ENCODE assay signal across 16 mouse cellular contexts in the genomic region with DNA sequence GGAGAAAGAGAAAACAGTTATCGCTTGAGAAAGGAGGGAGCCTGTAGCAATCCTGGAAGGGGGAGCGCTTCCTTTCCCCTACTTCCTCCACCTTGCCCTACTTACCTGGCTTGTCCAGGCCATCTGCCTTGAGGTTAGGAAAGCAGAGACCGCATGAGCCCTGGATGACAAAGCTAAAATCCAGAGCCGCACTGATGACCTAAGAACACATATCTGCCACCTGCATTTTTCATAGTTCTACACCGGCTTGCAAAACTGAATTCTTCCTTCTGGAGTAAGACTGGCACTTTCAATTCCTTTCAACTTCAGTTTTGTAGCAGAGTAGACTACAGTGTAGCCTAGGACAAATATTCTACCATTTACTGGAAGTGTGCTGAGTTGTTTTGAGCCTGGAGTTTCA. TPM values are rescaled to one million over a fixed set of nuclear protein-coding genes. Genes with fewer than 3 reads are reported as not detected.
DNase-seq lines count a peak whose midpoint lies in the region; ATAC-seq and TF ChIP-seq lines count a peak whose summit lies in the region.
"Had no signal": no experiment of that assay in that cellular context is flagged by ENCODE, and none has a peak within 500 bp of the region (broad histone marks: within the 10 kb centered on the region; RNA-seq: fewer than 3 reads in every experiment).

No protein-coding gene starts in this region.

- H3K27ac ChIP-seq in heart, embryonic 16.5 days (ENCODE audit: low read length) = no peak overlapping the region
- H3K27ac ChIP-seq in testis, adult 2 months (ENCODE audit: control insufficient read depth, insufficient read depth, low read depth, low read length) = no peak overlapping the region
- H3K27ac ChIP-seq in limb, embryonic 12.5 days = no peak overlapping the region
- peak overlapping the region; percentile 96 for H3K27ac ChIP-seq in stomach, postnatal 0 days (replicated peaks)

- peak overlapping the region; percentile 92; the same call in 1 of the 2 replicates for H3K4me2 ChIP-seq in heart, embryonic 16.5 days (ENCODE audit: low read depth, low read length)
- H3K4me2 ChIP-seq in limb, embryonic 12.5 days = peak overlapping the region; percentile 90; the same call in 1 of the 2 replicates
- no peak overlapping the region for H3K4me2 ChIP-seq in stomach, postnatal 0 days (replicated peaks; ENCODE audit: low read depth)

- H3K27me3 ChIP-seq in heart, embryonic 16.5 days (ENCODE audit: control insufficient read depth, insufficient read depth, low read length) = no peaks in the 10 kb centered on the region
- H3K27me3 ChIP-seq in testis, adult 2 months (ENCODE audit: control insufficient read depth, insufficient read depth, low read length) = no peaks in the 10 kb centered on the region
- H3K27me3 ChIP-seq in limb, embryonic 12.5 days = no peaks in the 10 kb centered on the region
- H3K27me3 ChIP-seq in stomach, postnatal 0 days (ENCODE audit: control insufficient read depth, insufficient read depth, low read length) = no peaks in the 10 kb centered on the region

- no peak for TF ChIP-seq EP300 in stomach, postnatal 0 days (optimal IDR thresholded peaks at IDR 0.05)

- peaks cover 23% of the 10 kb centered on the region for H3K4me1 ChIP-seq in heart, embryonic 16.5 days (ENCODE audit: control insufficient read depth, insufficient read depth, low read length)
- H3K4me1 ChIP-seq in testis, adult 2 months (ENCODE audit: control insufficient read depth, insufficient read depth, low read length) = peaks cover 12% of the 10 kb centered on the region
- peaks cover 27% of the 10 kb centered on the region for H3K4me1 ChIP-seq in limb, embryonic 12.5 days (replicated peaks)
- H3K4me1 ChIP-seq in stomach, postnatal 0 days (replicated peaks; ENCODE audit: control insufficient read depth, insufficient read depth) = peaks cover 4% of the 10 kb centered on the region; the same call in 1 of the 2 replicates

- peaks cover 5% of the 10 kb centered on the region; the same call in 1 of the 2 replicates for H3K36me3 ChIP-seq in heart, embryonic 16.5 days (ENCODE audit: control insufficient read depth, insufficient read depth)
- H3K36me3 ChIP-seq in testis, adult 2 months (ENCODE audit: control insufficient read depth, insufficient read depth, low read length) = peaks cover 1% of the 10 kb centered on the region; the same call in 1 of the 2 replicates
- H3K36me3 ChIP-seq in limb, embryonic 12.5 days = peaks cover 17% of the 10 kb centered on the region
- H3K36me3 ChIP-seq in stomach, postnatal 0 days (ENCODE audit: control insufficient read depth, insufficient read depth, low read length) = 0 out of 2 replicates have a peak, but pooled peaks cover 5% of the 10 kb centered on the region

- WGBS in heart, embryonic 16.5 days = 84% methylated on average over 5 of the region's 5 CpGs
- 83% methylated on average over 5 of the region's 5 CpGs for WGBS in limb, embryonic 12.5 days
- 82% methylated on average over 5 of the region's 5 CpGs for WGBS in stomach, postnatal 0 days

- DNase-seq in heart, postnatal 4 days = no peak
- no peak for DNase-seq in testis, postnatal 10 days (ENCODE audit: low spot score)
- no peak for DNase-seq in stomach, postnatal 0 days (ENCODE audit: low spot score)
- no peak for DNase-seq in cerebellum, adult 18-20 months
- no peak for DNase-seq in layer of hippocampus, adult 9-11 months
- DNase-seq: cerebellum, adult 11-12 months; gastrocnemius, postnatal 14 days; kidney, adult 2 months; thymus, postnatal 4 days had no signal

- no peak overlapping the region for H3K4me3 ChIP-seq in heart, embryonic 16.5 days (ENCODE audit: low read length)
- H3K4me3 ChIP-seq in testis, adult 2 months (ENCODE audit: control insufficient read depth, low read depth, low read length) = peak overlapping the region; percentile 87
- H3K4me3 ChIP-seq in limb, embryonic 12.5 days (replicated peaks) = no peak overlapping the region
- H3K4me3 ChIP-seq in stomach, postnatal 0 days (ENCODE audit: low read depth, low read length) = no peak overlapping the region

- no peak for TF ChIP-seq POLR2A in testis, adult 2 months (IDR thresholded peaks at IDR 0.05; ENCODE audit: control insufficient read depth, low read depth, low read length)

- no peak for TF ChIP-seq CTCF in testis, adult 2 months (IDR thresholded peaks at IDR 0.05; ENCODE audit: control insufficient read depth, insufficient read depth, insufficient replicate concordance, low read depth, low read length)
- no peak for TF ChIP-seq CTCF in stomach, postnatal 0 days (IDR thresholded peaks at IDR 0.05; ENCODE audit: low read depth)

- H3K9me3 ChIP-seq in heart, embryonic 16.5 days (replicated peaks; ENCODE audit: control insufficient read depth, low read length) = no peaks in the 10 kb centered on the region
- H3K9me3 ChIP-seq in limb, embryonic 12.5 days = no peaks in the 10 kb centered on the region
- H3K9me3 ChIP-seq in stomach, postnatal 0 days (ENCODE audit: control insufficient read depth, low read length) = no peaks in the 10 kb centered on the region

- no peak overlapping the region for H3K9ac ChIP-seq in heart, embryonic 16.5 days (ENCODE audit: low read length)
- H3K9ac ChIP-seq in limb, embryonic 12.5 days (replicated peaks) = no peak overlapping the region
- no peak overlapping the region; the same call in 1 of the 2 replicates for H3K9ac ChIP-seq in stomach, postnatal 0 days (ENCODE audit: low read length)

- no peak for ATAC-seq in heart, embryonic 16.5 days (replicated peaks; ENCODE audit: extremely low read depth, insufficient read depth, low FRiP score)
- no peak for ATAC-seq in limb, embryonic 12.5 days (ENCODE audit: insufficient number of reproducible peaks, insufficient read depth, low FRiP score, low TSS enrichment, low read depth)
- no peak for ATAC-seq in stomach, postnatal 0 days (ENCODE audit: low FRiP score, low TSS enrichment)

RNA-seq across cellular contexts. Expression of a gene that starts 0.9 kb away (rescaled TPM):
- polyA plus RNA-seq in heart, embryonic 16.5 days (2015; fragmentation: Nextera tagmentation; extraction: Ambion mirVana) = 72.4 and 72.8 TPM in 2 replicates
- total RNA-seq in heart, postnatal 4 days (2021) = 10 to 100 TPM; 43.2 to 43.9 TPM
- polyA plus RNA-seq in testis, adult 2 months (2012; rRNA removed) = 142 and 149 TPM in 2 replicates
- polyA plus RNA-seq in limb, embryonic 12.5 days (2016; fragmentation: Nextera tagmentation; extraction: Ambion mirVana) = 180 TPM in 2 replicates
- polyA plus RNA-seq in stomach, postnatal 0 days (2015; fragmentation: Nextera tagmentation; extraction: Ambion mirVana) = 58.5 and 60.2 TPM in 2 replicates

RNA-seq across cellular contexts. Expression of a gene that starts 32.7 kb away (rescaled TPM):
- not detected in 2 replicates for polyA plus RNA-seq in heart, embryonic 16.5 days (2015; fragmentation: Nextera tagmentation; extraction: Ambion mirVana)
- not detected for total RNA-seq in heart, postnatal 4 days (2021)
- 0.10 TPM in 1 of 2 replicates, not detected in the other for polyA plus RNA-seq in testis, adult 2 months (2012; rRNA removed)
- not detected in 2 replicates for polyA plus RNA-seq in limb, embryonic 12.5 days (2016; fragmentation: Nextera tagmentation; extraction: Ambion mirVana)
- polyA plus RNA-seq in stomach, postnatal 0 days (2015; fragmentation: Nextera tagmentation; extraction: Ambion mirVana) = not detected in 2 replicates
- total RNA-seq: gastrocnemius, postnatal 14 days; left cerebral cortex, adult 8-10 months had no signal
- polyA plus RNA-seq: kidney, adult 2 months; macrophage; neural tube, embryonic 14.5 days; small intestine, adult 2 months had no signal

RNA-seq across cellular contexts. Expression of a gene that starts 48.9 kb away (rescaled TPM):
- not detected in 2 replicates for polyA plus RNA-seq in heart, embryonic 16.5 days (2015; fragmentation: Nextera tagmentation; extraction: Ambion mirVana)
- total RNA-seq in heart, postnatal 4 days (2021) = not detected
- polyA plus RNA-seq in testis, adult 2 months (2012; rRNA removed) = not detected in 2 replicates
- not detected in 2 replicates for polyA plus RNA-seq in limb, embryonic 12.5 days (2016; fragmentation: Nextera tagmentation; extraction: Ambion mirVana)
- not detected in 2 replicates for polyA plus RNA-seq in stomach, postnatal 0 days (2015; fragmentation: Nextera tagmentation; extraction: Ambion mirVana)
- total RNA-seq: gastrocnemius, postnatal 14 days; left cerebral cortex, adult 8-10 months had no signal
- polyA plus RNA-seq: kidney, adult 2 months; macrophage; neural tube, embryonic 14.5 days; small intestine, adult 2 months had no signal
